Mouse (Mus musculus) lung, postnatal 4 days (tissue): ENCODE results near the gene Zc3h14.

Experiments
- DNase-seq, 2 experiments: peaks; one replicate each; pipeline ENCODE4 v3.0.0; 2021

Zc3h14 gene

DNA sequence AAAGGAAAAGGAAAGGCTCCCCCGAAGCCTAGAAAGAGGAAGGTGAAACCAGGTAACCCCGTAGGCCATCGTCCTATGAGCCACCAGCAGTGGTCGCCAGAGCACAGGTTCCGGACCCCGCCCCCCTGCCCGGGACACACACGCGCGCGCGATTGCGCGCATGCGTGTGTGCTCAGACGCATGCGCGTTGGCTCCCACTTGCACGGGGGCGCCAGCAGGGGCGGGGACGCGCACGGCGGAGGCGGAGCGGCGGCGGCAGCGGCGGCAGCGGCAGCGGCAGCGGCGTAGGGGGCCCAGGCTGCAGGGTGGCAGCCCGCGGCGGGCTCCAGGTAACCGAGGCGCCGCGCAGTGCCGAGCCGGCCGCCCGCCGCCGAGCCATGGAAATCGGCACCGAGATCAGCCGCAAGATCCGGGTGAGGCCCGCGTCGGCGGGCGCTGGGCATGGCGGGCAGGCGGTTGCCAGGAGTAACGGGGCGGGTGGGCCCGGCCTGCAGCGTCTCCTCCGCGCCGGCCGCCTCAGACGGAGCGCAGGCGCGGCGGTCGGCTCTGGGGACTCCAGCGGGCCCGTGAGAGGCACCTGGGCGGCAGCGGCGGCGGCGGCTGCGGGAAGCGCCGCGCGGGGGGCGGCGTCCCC is at the start of gene Zc3h14:
Gene Zc3h14 (plus strand): TSS at position 219 of the 634 bp plus-strand sequence.
- peak; percentile 94 to 95 for DNase-seq

DNA sequence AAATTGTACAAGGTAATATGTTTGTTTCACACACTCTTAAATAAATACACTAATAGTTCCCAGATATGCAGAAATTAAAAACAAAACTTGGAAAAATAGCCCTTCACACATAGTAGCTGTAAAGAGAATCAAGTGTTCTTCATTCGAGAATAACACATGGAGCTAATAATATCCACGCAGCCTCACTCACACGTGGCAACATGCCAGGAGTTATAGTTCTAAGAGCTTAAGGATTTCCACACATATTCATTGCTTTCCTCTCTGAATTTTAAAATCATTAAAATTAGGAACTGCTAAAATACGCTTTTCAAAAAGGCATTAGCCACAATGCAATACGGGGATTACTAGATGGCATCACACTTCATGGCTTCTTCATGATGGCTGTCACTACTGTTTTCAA is 49.6 kb upstream of the Zc3h14 start:
- DNase-seq = no peak

DNA sequence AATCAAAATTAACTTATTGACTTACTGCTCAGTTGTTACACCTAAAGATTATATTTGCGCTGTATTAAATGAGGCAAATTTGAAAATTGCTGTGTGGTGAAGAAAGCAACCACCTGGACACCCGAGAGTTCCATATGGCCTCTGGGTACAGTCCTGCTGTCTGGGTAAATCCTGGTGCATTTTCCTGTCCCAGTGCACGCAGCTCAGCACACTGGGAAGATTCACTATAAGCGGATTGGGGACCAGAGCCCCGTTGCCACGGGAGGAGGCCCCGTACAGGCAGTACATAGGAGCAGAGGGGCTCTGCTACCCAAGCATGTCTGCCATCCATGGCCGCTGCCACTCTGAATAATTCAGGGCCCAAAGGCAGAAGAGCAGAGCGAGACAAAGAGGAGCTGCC is 45.2 kb upstream of the Zc3h14 start:
- DNase-seq = no peak

DNA sequence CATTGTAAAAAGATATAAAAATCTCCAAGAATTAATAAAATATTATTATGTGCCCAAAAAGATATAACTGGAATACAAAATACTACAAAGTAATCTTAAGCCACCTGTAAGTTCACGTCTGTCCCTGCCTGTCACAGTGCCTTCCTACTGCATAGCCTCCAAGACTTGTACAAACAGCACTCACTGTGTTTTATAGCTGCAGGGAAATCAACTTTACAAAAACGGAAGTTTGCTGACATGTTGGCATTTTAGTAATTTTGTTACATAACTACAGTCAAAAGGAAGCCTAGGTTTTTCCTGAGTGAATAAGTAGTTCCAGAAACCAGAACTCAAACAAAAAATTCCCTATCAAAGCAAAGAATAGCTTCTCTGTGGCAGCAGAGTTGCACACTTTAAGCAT is 43.2 kb upstream of the Zc3h14 start:
- DNase-seq = no peak

DNA sequence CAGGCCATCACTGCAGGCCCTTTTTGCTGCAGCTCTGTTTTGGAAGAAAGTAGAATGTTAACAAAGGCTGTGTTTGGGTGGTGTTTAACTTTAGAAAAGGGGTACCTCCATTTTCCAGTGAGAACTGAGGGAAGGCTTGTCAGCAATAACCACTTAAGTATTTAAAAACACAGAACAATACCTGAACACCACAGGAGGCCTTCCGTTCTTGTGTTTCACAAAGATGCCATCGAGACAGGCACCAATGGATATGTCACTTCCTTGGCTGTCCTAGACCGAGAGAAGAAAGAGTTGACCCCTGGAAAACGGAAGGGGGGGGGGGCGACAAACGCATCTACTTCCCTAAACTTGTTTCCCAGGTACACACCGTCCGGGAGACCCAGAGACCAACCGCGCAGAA is 42.8 kb upstream of the Zc3h14 start:
- no peak for DNase-seq

DNA sequence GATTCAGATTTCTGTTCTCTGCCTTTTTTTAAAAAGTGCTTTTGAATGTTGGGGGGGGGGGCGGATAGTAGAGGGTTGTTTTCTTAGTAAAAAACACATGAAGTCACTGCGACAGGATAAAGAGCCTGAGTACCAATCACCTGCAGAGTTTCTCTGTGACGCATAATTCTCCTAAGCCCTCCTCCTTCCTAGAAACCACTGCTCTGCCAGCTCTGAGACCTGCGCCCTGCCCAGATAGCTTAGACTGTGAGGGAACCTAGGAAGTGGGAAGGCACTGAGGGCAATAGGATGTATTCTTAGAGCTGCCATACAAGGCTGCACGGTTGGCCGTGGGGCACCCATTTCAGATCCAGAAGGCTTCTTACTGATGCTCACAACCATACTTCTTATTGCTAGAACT is 33.9 kb upstream of the Zc3h14 start:
- DNase-seq = no peak

DNA sequence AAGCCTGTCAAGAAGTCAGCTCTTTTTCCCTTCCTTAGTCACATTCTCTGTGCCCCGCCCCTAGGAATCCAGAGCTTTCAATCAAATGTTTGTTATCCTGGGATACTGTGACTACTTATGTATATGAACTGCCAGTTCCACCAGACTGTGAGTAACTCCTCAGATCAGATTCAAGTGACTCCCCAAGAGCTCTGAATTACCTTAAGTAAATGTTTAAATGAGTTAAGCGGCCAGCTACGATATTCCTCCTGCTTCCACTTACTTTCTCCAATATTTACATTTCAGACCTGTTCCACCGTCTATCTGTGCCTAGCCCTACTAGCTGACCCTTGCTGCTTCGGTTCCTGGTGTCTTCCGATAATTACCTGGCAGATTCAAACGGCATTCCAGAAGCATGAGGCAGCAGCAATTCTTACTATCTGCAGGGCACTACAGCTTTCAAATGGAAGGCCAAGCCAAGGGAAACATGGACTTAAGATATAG is 33.1 kb upstream of the Zc3h14 start:
- peak; percentile 43 to 45 for DNase-seq

DNA sequence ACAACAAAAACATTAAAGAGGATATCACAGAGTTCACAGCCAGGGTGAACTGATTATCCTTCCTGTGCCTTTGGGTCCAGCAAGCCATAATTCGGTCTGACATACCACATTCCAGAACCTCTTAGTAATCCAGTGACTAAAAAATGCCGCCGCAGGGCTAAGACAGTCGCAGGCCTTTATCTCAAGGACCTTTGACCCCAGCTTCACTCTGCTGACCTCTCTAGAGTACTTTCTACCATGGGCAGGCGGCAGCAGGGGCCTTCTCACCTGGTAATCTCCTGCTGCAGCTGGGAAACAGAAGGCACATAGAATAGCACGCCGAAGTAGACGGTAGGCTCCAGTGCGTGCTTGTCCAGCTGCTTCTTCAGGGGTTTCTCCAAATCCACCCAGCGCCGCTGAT is 32.0 kb upstream of the Zc3h14 start:
- no peak for DNase-seq

DNA sequence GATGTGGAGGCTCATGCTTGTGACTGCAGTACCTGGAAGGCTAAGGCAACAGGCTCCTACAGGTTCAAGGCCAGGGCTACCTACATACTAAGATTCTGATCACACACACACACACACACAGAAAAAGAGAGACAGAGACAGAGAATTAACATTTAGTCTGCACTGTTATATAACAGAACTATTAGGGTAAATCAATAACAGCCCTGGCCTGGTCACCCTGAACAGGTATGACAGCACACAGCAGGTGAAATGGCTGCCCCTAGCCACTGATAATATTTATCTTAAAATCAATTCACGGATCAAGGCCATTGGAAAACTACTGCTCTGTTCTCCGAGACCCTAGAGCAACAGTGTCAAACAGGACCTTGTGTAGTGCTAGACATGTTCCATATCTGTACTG is 30.6 kb upstream of the Zc3h14 start:
- no peak for DNase-seq

DNA sequence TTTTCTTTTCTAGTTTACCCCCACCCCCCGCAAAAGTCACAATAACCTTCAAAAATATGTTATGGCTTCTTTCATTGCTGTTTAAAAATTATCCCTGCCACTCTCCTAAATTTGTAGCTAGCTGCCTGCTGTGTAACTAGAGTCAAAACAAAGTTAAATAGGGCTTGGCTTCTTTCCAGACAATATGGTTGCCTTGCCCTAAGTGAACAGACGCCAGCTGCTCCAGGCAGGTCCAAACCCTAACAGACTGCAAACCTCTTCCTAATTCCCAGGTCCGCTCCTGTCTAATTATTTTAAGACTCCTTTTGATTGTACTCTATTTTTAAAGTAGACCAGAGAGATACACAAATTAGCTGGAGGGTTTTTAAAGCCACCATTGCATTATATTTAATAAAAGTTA is 26.1 kb upstream of the Zc3h14 start:
- no peak for DNase-seq

DNA sequence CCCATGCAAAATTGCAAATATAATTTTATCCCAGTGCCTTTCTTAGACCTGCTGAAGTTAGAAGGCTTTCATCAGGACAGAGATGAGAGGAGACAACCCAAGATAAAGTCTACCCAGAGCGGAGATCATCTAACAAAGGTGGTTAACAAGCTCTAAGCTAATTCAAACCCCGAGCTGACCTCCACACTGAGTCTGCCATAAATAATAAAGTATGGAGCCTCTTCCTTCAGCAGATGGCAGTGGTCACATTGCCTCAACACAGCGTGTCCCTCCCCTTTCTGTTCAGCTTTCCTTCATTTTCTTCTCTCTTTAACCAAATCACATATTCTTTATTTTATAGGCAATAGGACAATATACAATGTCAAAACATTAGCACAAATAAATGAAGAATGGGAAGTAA is 25.7 kb upstream of the Zc3h14 start:
- no peak for DNase-seq

DNA sequence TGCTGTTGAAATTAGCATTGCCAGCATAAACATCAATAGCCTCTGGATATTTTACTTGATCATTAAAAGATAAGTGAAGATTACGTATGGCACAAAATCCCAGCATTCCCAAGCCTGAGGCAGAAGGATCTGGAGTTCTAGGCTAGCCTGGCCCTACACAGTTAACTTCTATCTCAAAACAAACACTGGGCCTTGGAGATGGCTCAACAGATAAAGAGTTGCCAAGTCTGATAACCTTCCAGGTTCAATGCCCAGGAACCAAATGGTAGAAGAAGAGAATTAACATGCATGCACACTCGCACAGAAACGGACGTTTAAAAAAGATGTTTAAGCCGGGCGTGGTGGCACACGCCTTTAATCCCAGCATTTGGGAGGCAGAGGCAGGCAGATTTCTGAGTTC is 22.5 kb upstream of the Zc3h14 start:
- DNase-seq = no peak

DNA sequence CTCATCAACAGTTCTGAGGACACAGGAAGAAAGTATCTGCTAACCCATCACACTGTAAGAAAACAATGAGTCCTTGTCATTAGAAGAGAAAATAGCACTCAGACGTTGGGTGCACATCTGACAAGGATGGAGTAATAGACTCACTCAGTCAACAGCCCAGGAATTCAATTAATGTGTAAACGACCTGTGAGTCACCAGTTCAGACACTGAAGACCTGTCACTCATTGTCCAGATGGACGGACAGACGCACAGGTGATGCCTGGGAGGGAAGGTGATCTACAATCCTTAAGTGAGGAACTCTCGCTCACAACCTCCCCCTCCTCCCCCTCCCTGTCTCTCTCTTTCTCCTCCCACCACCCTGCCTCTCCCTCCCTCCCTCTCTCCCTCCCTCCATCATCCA is 21.8 kb upstream of the Zc3h14 start:
- no peak for DNase-seq

DNA sequence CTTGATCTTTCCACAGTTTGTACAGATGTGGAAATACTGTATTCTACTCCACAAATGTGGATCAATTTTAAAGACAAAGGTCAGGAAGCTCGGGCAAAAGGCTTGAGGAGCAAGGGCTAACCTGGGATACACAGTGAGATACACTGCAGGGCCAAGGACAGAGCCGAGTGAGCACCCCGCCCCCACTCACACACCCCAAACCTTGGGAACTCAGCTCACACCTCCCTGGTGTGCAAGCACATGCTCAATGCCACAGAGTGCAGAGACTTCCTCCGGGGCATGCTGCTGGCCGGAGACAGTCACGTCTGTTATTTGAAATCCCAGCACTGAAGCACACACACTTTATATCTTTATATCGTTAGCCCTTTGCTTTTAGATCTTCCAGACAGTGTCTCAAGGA is 20.7 kb upstream of the Zc3h14 start:
- DNase-seq = no peak

DNA sequence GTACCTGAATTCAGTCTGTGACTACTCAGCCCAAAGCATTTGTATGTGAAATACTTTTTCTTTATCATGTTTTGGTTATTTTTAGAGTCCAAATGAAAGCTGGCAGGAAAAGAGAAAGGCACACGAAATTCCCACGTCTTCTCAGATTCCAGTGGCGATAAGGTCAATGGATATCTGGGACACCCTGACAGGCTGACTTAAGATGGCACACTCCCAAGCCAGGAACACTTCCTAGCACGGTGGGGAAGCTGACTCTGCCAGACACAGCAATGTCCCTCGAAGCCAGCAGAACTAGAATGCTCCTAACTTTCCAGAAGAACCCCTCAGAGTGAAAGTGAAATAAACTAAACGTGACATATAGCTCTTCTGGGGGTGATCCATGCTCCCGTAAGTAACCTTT is 19.6 kb upstream of the Zc3h14 start:
- no peak for DNase-seq

DNA sequence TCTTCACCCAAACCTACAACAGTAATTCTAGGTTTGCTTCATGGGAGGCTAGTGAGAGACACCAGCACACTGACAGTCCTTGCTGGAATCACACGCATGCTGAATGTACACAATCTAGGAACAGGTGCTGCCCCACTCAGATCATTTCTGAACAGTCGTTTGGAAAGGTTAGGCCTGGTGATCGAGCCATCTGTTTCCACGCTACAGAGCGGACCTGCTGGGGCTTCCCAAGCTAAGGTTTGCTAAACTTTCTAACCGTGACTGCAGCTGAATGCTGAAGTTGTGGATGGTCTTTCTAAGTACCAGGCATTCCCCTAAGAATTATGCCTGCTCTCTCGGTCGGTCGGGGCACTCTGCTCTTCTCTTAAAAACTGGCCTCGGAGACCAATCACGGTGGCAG is 16.1 kb upstream of the Zc3h14 start:
- DNase-seq = no peak

DNA sequence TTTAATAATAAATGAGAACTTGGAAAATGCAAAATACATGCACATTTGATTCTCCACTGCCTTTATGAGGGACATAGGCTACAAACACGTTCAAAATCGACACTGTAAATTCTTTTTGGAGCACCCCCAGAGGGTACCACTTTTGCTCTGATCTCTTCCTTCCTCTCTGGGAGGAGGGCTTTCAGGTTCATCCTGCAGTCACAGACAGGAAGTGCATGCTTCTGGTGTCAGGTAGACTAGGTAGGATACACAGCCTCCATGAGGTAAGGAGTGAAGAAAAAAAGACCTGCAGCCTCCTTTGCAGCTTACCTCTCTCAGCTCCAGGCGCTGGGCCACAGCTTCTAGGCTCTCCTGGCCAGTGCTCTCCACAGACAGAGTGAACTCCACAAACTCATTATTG is 13.6 kb upstream of the Zc3h14 start:
- no peak for DNase-seq

DNA sequence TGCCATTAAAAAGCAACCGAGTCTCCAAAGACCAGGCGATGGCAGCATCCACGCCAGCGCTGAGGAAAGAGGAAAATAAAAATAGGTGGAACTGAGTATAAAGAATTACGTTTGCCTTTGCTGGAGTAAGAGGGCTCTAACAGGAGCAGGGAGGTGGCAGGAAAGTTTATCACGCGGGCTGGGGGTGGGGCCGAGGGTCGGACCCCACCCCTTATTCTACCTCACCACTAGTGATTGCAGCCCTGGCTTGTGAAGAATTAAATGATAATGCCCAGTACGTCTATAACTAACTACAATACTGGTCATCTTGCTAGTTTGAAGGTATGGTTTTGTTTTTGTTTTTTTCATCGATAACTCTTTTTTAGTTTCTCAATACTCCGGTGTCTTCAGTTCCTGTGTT is 13.0 kb upstream of the Zc3h14 start:
- no peak for DNase-seq

DNA sequence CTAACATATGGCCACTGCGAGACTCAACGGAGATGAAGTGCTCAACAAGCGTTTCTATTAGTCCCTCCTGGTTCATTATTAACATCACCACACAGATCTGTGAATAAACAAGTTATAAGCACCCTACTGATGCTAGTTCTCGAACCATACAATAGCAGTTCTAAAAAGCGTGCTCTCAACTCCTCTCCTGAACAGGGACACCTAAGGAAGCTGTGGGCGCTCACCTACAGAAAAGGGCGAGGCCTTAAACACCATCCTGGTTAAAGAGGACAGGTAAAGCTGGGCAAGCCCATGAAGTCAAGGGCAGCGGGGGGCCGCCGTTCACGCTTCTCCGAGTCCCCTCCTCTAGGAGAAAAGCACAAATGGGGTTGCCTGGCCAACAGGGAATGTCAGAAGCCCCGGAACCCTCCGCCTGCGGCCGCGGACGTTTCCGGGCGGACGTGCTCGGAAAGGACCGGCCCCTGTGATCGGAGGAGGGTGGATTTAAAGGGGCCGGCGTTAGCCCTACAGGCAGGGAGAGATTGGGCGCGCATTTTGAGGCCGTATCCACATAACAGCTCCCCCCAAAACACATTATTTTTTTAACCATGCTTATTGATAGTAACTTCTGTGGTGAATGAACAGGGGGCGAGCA is 12.4 kb upstream of the Zc3h14 start:
- DNase-seq = peak; percentile 88 to 90

DNA sequence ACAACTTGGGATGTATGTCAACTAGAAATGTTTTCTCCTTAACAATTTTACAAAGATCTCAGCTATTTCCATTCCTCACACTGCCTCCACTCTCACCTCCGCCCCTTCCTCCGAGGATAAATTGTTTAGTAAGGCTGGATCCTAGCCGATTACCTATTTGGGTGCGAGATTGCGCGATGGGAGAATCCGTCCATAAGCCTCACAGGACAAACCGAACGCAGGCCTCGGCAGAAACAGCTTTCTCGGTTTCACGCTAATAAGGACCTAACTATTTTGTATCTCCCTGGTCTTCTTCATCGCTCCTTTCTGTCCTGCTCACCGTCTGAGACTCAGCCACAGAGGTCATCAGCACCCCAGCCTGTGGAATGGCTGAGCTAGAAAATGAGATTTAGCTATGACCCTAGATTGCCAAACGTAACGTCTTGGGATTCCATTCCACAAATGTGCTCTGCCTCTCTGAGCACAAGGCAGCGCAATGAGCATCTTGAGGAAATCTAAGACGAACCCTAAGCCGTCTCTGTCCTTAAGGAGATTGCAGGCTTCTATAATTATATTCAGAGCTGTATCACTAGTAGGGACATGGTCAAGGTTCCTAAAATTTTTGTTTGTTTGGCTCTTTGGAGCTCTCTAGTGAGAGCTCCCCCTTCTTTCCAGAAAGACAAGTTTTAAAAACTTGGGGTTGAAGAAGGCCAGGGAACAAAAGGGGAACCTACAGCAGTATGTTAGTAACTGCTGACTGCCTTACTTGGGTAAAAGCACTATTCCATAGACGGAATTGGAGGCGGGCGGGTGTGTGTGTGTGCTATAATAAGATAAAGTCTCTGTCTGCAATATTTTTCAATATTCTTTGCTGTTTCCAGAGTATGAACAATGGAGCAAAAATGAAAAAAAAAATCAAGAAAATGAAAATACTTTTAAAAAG is 11.6 kb upstream of the Zc3h14 start:
- no peak for DNase-seq

DNA sequence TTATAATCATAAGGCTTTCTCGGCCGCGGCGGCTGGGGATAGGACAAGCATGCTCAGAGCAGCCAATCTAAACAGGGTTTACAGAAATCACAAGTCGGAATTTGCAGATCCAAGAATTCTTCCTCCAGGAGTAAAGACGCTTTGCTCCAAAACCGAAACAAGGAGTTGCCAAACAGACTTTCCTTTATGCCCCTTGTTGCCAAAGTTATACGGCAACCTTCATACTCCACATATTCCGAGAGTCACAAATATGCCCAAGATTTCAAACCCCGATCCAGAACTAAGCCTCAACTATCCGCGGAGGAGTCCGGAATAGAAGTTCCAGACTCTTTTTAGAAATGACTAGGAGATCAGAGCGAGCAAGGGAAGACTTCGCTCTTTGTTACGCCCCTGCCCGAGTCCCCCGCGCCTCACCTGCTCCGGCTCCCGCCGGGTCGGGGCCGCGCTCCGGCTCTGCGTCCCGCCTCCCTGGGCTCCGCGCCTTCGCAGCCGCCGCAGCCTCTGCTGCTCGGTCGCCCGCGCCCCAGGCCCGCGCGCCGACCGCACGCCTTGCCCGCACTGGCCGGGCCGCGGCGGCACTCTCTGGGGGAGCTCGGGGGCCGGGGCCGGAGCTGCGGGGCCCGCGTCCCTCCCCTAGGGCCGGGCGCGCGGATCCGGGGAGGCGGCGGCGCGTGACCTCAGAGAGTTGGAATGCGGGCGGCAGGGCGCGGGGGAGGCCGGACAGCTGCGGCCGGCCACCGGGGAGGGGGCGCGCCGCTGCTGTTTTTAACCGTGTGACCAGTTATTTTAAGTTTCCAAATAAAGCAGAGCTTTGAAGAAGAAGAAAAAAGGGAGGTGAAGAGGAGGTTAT is 9.6 kb upstream of the Zc3h14 start, which contains the start of gene Ptpn21:
Gene Ptpn21 (minus strand): TSS at position 455 of the 850 bp plus-strand sequence.
- peak; percentile 79 to 88 for DNase-seq

DNA sequence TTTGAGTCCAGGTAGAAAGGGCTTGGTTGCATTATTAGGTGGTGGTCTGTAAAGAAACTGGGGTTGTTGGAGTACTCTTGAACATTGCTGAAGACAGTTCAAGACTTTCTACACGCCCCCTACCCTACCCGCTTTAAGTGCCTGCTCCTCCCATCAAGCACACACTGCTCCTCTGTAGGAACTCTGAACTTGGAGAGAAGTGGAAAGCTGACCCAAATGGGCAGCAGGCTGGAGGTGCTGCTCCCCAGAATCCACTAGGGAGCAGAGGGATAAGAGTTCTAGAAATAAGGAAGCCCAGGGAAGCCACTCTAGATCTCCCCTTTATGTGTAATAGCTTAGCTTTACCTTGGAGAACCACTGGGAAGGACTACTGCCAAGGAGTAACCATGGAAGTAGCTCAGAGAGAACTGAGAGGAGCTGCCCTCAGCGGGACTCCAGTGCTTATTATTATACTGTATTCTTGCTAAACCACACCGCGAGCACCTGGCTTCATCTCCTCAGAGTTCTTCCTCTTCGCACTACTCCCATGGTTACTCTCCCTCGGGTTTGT is 8.9 kb upstream of the Zc3h14 start:
- peak in 1 of 2 experiments; percentile 39 for DNase-seq
